ENCODE assay signal across 28 mouse cellular contexts in the genomic region with DNA sequence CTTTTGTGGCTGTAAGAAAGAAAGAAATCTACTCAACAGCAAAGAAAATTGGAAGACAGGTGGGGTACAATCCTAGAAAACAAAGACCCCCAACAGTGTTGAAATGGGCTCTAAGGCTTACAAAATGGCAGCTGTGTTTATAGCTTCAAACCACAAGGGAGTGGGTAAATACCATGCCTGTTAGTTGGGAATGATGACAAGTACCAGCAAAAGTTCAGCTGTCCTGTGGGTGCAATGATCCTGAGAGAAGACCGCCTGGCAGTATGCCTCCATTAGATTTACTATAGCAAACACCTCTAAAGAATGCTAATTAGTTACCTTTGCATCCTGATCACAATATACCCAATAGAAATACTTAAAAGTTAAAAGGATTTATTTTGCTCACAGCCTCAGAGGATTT. TPM values are rescaled to one million over a fixed set of nuclear protein-coding genes. Genes with fewer than 3 reads are reported as not detected.
"Had no signal": no experiment of that assay in that cellular context is flagged by ENCODE, and none has a peak within 500 bp of the region (broad histone marks: within the 10 kb centered on the region; RNA-seq: fewer than 3 reads in every experiment).

No protein-coding gene starts in this region.

- DNase-seq: cerebellum, adult 2 months; cerebellum, adult 8-10 months; cerebellum, adult 9-10 months; cerebellum, adult 9-11 months; cerebellum, postnatal 10 days; cerebellum, postnatal 14 days; cerebellum, postnatal 25 days; cerebellum, postnatal 36 days; embryo, embryonic 11 days; forebrain, postnatal 0 days; gastrocnemius, adult 2 months; gastrocnemius, postnatal 10 days; gastrocnemius, postnatal 14 days; gastrocnemius, postnatal 25 days; gastrocnemius, postnatal 36 days; heart, adult 18-20 months; heart, adult 2 months had no signal

- H3K36me3 ChIP-seq: embryonic facial prominence, embryonic 10.5 days; embryonic facial prominence, embryonic 12.5 days; embryonic facial prominence, embryonic 13.5 days; embryonic facial prominence, embryonic 15.5 days; forebrain, embryonic 10.5 days; forebrain, embryonic 12.5 days; forebrain, embryonic 15.5 days had no signal

- H3K4me3 ChIP-seq: embryonic facial prominence, embryonic 10.5 days; embryonic facial prominence, embryonic 12.5 days; embryonic facial prominence, embryonic 13.5 days; embryonic facial prominence, embryonic 15.5 days; erythroblast, embryonic 14.5 days; forebrain, embryonic 10.5 days; forebrain, embryonic 12.5 days; forebrain, embryonic 13.5 days; forebrain, embryonic 15.5 days; gastrocnemius, adult 2 months; heart, adult 2 months had no signal

- H3K27me3 ChIP-seq: embryonic facial prominence, embryonic 12.5 days; embryonic facial prominence, embryonic 13.5 days; embryonic facial prominence, embryonic 15.5 days; forebrain, embryonic 12.5 days; forebrain, embryonic 13.5 days; forebrain, embryonic 15.5 days had no signal

- H3K4me2 ChIP-seq: embryonic facial prominence, embryonic 12.5 days; embryonic facial prominence, embryonic 13.5 days; embryonic facial prominence, embryonic 15.5 days; forebrain, embryonic 12.5 days; forebrain, embryonic 13.5 days; forebrain, embryonic 15.5 days had no signal

RNA-seq across cellular contexts. Expression of a gene that starts 27.3 kb away (rescaled TPM):
- polyA plus RNA-seq: embryonic facial prominence, embryonic 10.5 days; erythroblast, embryonic 14.5 days; forebrain, embryonic 13.5 days; forebrain, embryonic 14.5 days; forebrain, embryonic 15.5 days; forebrain, embryonic 16.5 days; forebrain, postnatal 0 days had no signal
